Mouse (Mus musculus) heart, adult 2 months (tissue): ENCODE data around the gene Tcf21.

ENCODE experiments used
- CTCF ChIP-seq: fragments of 200-600 bp; IDR thresholded peaks from 2 replicates; pipeline ENCODE4 v1.8.1; 2022; ENCODE audit warnings: antibody characterized with exemption, mild to moderate bottlenecking, moderate library complexity
- EP300 ChIP-seq: fragments of 200-500 bp; IDR thresholded peaks from 2 replicates; pipeline ENCODE4 v1.6.1; 2011; ENCODE audit warnings: low read depth, low read length, control low read depth; ENCODE audit not compliant: insufficient read depth
- POLR2A ChIP-seq: fragments of 200-500 bp; IDR thresholded peaks from 2 replicates; pipeline ENCODE4 v1.6.1; 2011; ENCODE audit warnings: mild to moderate bottlenecking, low read depth, low read length, control low read depth; ENCODE audit not compliant: insufficient read depth

GRCm38 (mm10) chr10:22774626-22775025 is 45.3 kb downstream of the Tcf21 start:
- TF ChIP-seq CTCF (no peak), EP300 (no peak), POLR2A (no peak)
